Mouse (Mus musculus): Measurements from ENCODE around the gene Ppil6. TPM values are rescaled to one million over a fixed set of nuclear protein-coding genes. Genes with fewer than 3 reads are reported as not detected.
A peak's percentile ranks its signal among the peaks of the same experiment; 100 is the strongest.

The Ppil6 gene
- total RNA-seq, 2 experiments from 2014 or later, result not detected

GRCm38 (mm10) chr10:41477278-41478181 is 12.7 kb upstream of the Ppil6 start:
- peak; percentile 55 for DNase-seq

GRCm38 (mm10) chr10:41479961-41480360 is 10.3 kb upstream of the Ppil6 start:
- DNase-seq, result no peak

GRCm38 (mm10) chr10:41480938-41481880 is 9.0 kb upstream of the Ppil6 start:
- no peak for DNase-seq

GRCm38 (mm10) chr10:41482446-41482845 is 7.8 kb upstream of the Ppil6 start:
- no peak for DNase-seq

- no peak for DNase-seq
These were observed 4.5 kb upstream of the Ppil6 start for GRCm38 (mm10) chr10:41485778-41486177.

- DNase-seq, result no peak
These were observed 3.6 kb upstream of the Ppil6 start for GRCm38 (mm10) chr10:41486506-41487170.

GRCm38 (mm10) chr10:41488877-41489276 is 1.4 kb upstream of the Ppil6 start:
- DNase-seq, result no peak

GRCm38 (mm10) chr10:41489294-41489693 is 945 bp upstream of the Ppil6 start:
- no peak for DNase-seq

GRCm38 (mm10) chr10:41490518-41490873 is 257 bp downstream of the Ppil6 start:
- DNase-seq, result no peak

- DNase-seq, result no peak
These were observed 872 bp downstream of the Ppil6 start for GRCm38 (mm10) chr10:41491111-41491510.

GRCm38 (mm10) chr10:41500941-41501340 is 10.7 kb downstream of the Ppil6 start:
- no peak for DNase-seq

GRCm38 (mm10) chr10:41504996-41505395 is 14.8 kb downstream of the Ppil6 start:
- no peak for DNase-seq

- peak; percentile 53 for DNase-seq
These were observed 15.2 kb downstream of the Ppil6 start for GRCm38 (mm10) chr10:41505446-41505845.

GRCm38 (mm10) chr10:41509160-41509559 is 18.9 kb downstream of the Ppil6 start:
- no peak for DNase-seq

GRCm38 (mm10) chr10:41514301-41514700 is 24.1 kb downstream of the Ppil6 start:
- no peak for DNase-seq

GRCm38 (mm10) chr10:41514921-41515320 is 24.7 kb downstream of the Ppil6 start:
- no peak for DNase-seq

GRCm38 (mm10) chr10:41518508-41518980 is 28.3 kb downstream of the Ppil6 start:
- no peak for DNase-seq

GRCm38 (mm10) chr10:41518981-41519618 is 28.9 kb downstream of the Ppil6 start, which contains the start of gene Cd164:
TSS of gene Cd164 (plus strand) at chr10:41519414.
- peak; percentile 94 for DNase-seq

- DNase-seq, result peak; percentile 69
These were observed 29.6 kb downstream of the Ppil6 start for GRCm38 (mm10) chr10:41519640-41520409.

- DNase-seq, result no peak
These were observed 30.1 kb downstream of the Ppil6 start for GRCm38 (mm10) chr10:41520410-41520673.

GRCm38 (mm10) chr10:41523386-41523785 is 33.1 kb downstream of the Ppil6 start:
- DNase-seq, result no peak
